Mouse (Mus musculus): ENCODE results near the gene Rpl3. TPM values are rescaled to one million over a fixed set of nuclear protein-coding genes. Genes with fewer than 3 reads are reported as not detected.

Rpl3 gene
- polyA plus RNA-seq, 1 experiment from 2014 or later = 822 TPM

DNA sequence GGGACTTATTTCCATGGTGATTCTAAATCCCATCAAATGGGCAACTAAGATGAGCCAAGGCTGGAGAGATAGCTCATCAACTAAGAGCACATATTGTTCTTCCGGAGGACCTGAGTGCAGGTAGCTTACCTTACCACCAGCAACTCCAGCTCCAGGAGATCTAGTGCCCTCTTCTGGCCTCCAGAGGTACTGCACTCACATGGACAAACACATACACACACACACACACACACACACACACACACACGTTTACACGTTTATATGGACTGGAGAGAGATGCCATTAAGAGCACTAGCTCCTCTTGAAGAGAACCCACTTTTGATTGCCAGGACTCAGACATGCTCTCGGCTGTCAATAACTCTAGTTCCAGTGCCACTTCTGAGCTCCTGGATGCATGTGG, 60.5 kb downstream of the Rpl3 start:
- Histone ChIP-seq H3K9me3 (ENCODE audit: control insufficient read depth, low read length) (no peaks in the 10 kb centered on the region), H3K36me3 (ENCODE audit: control insufficient read depth, insufficient read depth, low read length) (no peaks in the 10 kb centered on the region), H3K4me3 (ENCODE audit: control insufficient read depth in 1 of 2, insufficient read depth in 1 of 2, low read depth in 1 of 2, low read length in 2 of 2) (no peak overlapping the region), H3K9ac (ENCODE audit: low read length) (no peak overlapping the region), H3K27me3 (ENCODE audit: control insufficient read depth, insufficient read depth, low read length) (no peaks in the 10 kb centered on the region), H3K4me2 (ENCODE audit: low read length) (no peak overlapping the region), H3K27ac (replicated peaks in 1 of 2; ENCODE audit: control insufficient read depth in 1 of 2, insufficient read depth in 1 of 2, low read depth in 2 of 2, low read length in 2 of 2) (no peak overlapping the region), H3K4me1 (ENCODE audit: control insufficient read depth in 2 of 2, insufficient read depth in 2 of 2, low read length in 2 of 2) (peaks cover 18 to 19% of the 10 kb centered on the region in 2 experiments)
- ATAC-seq (ENCODE audit: insufficient number of reproducible peaks, insufficient read depth, low FRiP score, low read depth) = no peak
- 82% methylated on average over 4 of the region's 4 CpGs for WGBS

DNA sequence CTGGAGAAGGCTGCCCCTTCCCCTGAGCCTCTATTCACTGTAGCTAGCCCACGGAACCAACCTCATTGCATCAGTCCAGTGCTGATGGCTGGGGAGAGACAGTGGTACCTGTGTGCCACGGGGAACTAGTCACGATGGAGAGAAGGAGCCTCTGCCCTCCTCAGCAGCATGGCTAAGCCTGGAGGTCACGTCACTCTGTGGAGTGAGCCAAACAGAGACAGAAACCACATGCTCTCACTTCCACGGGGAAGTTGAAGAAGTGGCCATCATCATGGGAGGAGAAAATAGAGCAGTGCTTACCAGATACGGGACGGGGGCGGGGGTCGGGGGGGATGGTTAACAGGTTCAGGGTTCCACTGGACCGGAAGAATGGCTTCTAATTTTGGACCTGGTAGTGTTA, 61.3 kb downstream of the Rpl3 start:
- Histone ChIP-seq H3K4me1 (ENCODE audit: control insufficient read depth in 2 of 2, insufficient read depth in 2 of 2, low read length in 2 of 2) (peaks cover 26% of the 10 kb centered on the region in 2 experiments), H3K9me3 (ENCODE audit: control insufficient read depth, low read length) (no peaks in the 10 kb centered on the region), H3K27ac (replicated peaks in 1 of 2; ENCODE audit: control insufficient read depth in 1 of 2, insufficient read depth in 1 of 2, low read depth in 2 of 2, low read length in 2 of 2) (no peak overlapping the region), H3K36me3 (ENCODE audit: control insufficient read depth, insufficient read depth, low read length) (no peaks in the 10 kb centered on the region), H3K4me3 (ENCODE audit: control insufficient read depth in 1 of 2, insufficient read depth in 1 of 2, low read depth in 1 of 2, low read length in 2 of 2) (no peak overlapping the region), H3K4me2 (ENCODE audit: low read length) (no peak overlapping the region), H3K9ac (ENCODE audit: low read length) (no peak overlapping the region), H3K27me3 (ENCODE audit: control insufficient read depth, insufficient read depth, low read length) (no peaks in the 10 kb centered on the region)
- ATAC-seq (ENCODE audit: insufficient number of reproducible peaks, insufficient read depth, low FRiP score, low read depth) = no peak
- 81% methylated on average over 10 of the region's 10 CpGs for WGBS

DNA sequence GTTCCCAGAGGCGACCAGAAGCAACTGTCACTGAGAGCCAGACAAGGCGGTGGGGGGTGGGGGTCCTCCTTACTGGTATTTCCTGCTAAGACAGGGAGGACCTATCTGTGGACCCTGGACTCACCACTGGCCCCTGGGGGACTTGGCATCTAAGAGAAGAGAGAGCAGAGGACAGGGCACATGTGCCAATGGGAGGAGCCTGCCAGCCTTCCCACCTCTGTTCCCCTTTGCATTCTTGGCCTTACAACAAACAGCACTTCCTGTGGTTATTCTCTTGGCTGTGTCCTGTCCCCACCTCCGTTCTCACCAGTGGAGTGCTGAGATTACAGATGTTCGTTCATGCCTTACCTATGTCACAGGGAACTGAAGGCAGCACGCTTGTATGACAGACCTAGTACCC, 62.8 kb downstream of the Rpl3 start:
- Histone ChIP-seq H3K4me1 (ENCODE audit: control insufficient read depth in 2 of 2, insufficient read depth in 2 of 2, low read length in 2 of 2) (peaks cover 41% of the 10 kb centered on the region in 2 experiments), H3K36me3 (ENCODE audit: control insufficient read depth, insufficient read depth, low read length) (no peaks in the 10 kb centered on the region), H3K9ac (ENCODE audit: low read length) (no peak overlapping the region), H3K9me3 (ENCODE audit: control insufficient read depth, low read length) (no peaks in the 10 kb centered on the region), H3K27me3 (ENCODE audit: control insufficient read depth, insufficient read depth, low read length) (no peaks in the 10 kb centered on the region), H3K4me3 (ENCODE audit: control insufficient read depth in 1 of 2, insufficient read depth in 1 of 2, low read depth in 1 of 2, low read length in 2 of 2) (no peak overlapping the region), H3K27ac (replicated peaks in 1 of 2; ENCODE audit: control insufficient read depth in 1 of 2, insufficient read depth in 1 of 2, low read depth in 2 of 2, low read length in 2 of 2) (no peak overlapping the region), H3K4me2 (ENCODE audit: low read length) (no peak overlapping the region)
- WGBS = 64% methylated on average over 5 of the region's 5 CpGs
- no peak for ATAC-seq (ENCODE audit: insufficient number of reproducible peaks, insufficient read depth, low FRiP score, low read depth)

Small RNAs within 50 kb of the gene (microRNA-seq; reads per million reads assigned to microRNA genes)
- 30.5 reads per million, percentile 36 among the genes with 10 or more reads in this experiment for gene Snord43

Other genes with a start within 250 kb of the Rpl3 start
- 12.9 and 13.3 TPM in 2 replicates for gene Apobec3, start 200.2 kb downstream of the Rpl3 start, polyA plus RNA-seq (2014; fragmentation: Nextera tagmentation; extraction: Ambion mirVana)
- 0.78 and 1.5 TPM in 2 replicates for gene Cbx7, start 120.7 kb downstream of the Rpl3 start, polyA plus RNA-seq (2014; fragmentation: Nextera tagmentation; extraction: Ambion mirVana)
- 4.9 and 5.2 TPM in 2 replicates for gene Pdgfb, start 76.9 kb downstream of the Rpl3 start, polyA plus RNA-seq (2014; fragmentation: Nextera tagmentation; extraction: Ambion mirVana)
- gene Syngr1, start 534 bp downstream of the Rpl3 start, polyA plus RNA-seq (2014; fragmentation: Nextera tagmentation; extraction: Ambion mirVana) = 40.7 and 44.5 TPM in 2 replicates
- gene Tab1, start 41.3 kb upstream of the Rpl3 start, polyA plus RNA-seq (2014; fragmentation: Nextera tagmentation; extraction: Ambion mirVana) = 28.0 and 30.0 TPM in 2 replicates
- 0.78 and 1.9 TPM in 2 replicates for gene Mgat3, start 81.9 kb upstream of the Rpl3 start, polyA plus RNA-seq (2014; fragmentation: Nextera tagmentation; extraction: Ambion mirVana)
- 27.6 and 28.1 TPM in 2 replicates for gene Mief1, start 142.2 kb upstream of the Rpl3 start, polyA plus RNA-seq (2014; fragmentation: Nextera tagmentation; extraction: Ambion mirVana)
- gene AC140267.1, start 144.0 kb upstream of the Rpl3 start, polyA plus RNA-seq (2014; fragmentation: Nextera tagmentation; extraction: Ambion mirVana) = not detected in 2 replicates
- 69.6 and 71.5 TPM in 2 replicates for gene Atf4, start 163.3 kb upstream of the Rpl3 start, polyA plus RNA-seq (2014; fragmentation: Nextera tagmentation; extraction: Ambion mirVana)
- gene Rps19bp1, start 172.4 kb upstream of the Rpl3 start, polyA plus RNA-seq (2014; fragmentation: Nextera tagmentation; extraction: Ambion mirVana) = 41.5 and 45.9 TPM in 2 replicates
- not detected in 2 replicates for gene Cacna1i, start 195.4 kb upstream of the Rpl3 start, polyA plus RNA-seq (2014; fragmentation: Nextera tagmentation; extraction: Ambion mirVana)

Measured in heart, embryonic 14.5 days (tissue).